Mouse (Mus musculus): ENCODE results near the gene Kalrn.

The Kalrn gene

DNA sequence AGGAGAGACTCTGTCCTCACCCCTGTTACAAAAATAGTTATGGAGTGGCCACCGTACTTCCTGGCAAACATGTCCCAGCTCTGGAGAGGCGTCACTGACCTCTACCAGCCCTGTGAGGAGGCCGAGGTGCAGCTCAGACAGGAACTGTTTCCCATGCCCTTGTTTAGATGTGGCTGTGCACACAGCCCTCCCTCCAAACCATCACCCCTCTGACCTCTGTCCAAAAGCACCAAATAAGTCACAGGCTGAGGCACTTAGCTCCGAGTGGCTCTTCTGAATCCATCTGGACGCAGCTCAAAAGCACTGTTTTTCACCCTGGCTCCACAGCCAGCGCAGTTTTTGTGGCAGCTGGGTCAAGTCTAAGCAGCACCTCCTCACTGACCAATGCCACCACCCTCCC lies 220.6 kb downstream of the Kalrn start:
- DNase-seq (ENCODE audit: low spot score in 2 of 2) = no peak

DNA sequence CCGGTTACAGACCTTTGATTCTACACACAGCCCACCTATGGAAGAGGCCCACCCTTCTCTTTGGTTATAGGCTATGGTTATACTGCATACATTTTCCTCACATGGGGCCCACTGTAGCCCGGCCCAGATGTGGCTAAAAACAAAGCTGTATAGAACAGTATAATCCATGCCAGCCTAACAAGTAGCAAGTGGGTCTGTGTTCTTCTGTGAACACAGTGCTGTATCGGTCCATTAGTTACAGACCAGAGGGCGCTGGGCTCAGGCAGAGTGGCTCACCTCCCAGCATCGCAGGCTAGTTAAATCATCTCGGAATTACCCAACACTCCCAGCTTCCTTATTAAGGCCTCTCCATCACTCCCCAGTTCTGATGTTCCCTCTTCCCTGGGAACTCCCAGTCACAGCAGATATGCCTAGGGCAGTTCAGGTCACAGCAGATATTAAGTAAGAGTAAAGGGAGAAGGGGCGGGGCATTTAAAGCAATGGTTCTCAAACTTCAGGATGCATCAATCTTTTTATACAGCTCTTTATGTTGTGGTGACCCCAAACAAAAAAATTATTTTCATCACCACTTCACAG lies 221.7 kb downstream of the Kalrn start:
- DNase-seq (ENCODE audit: low spot score in 2 of 2) = no peak

DNA sequence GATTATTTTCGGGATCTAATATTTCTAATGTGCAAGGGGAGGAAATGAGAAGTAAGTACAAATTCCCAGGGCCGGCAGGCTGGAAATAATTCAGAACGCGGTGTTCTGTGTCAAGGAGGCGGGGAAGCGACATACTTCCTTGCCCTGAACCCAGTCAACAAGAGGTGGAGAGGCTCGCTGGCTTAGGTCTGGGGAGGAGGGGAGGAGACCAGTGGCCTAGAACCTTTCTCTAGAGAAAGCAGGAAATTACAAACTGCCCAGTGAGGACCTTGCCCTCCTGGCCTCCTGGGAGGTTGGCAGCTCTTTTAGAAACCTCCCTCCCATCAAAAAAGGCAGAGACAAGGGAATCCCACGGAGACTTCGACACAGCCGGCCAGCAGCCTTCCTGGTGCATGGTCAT lies 225.8 kb downstream of the Kalrn start:
- no peak for DNase-seq (ENCODE audit: low spot score in 2 of 2)

DNA sequence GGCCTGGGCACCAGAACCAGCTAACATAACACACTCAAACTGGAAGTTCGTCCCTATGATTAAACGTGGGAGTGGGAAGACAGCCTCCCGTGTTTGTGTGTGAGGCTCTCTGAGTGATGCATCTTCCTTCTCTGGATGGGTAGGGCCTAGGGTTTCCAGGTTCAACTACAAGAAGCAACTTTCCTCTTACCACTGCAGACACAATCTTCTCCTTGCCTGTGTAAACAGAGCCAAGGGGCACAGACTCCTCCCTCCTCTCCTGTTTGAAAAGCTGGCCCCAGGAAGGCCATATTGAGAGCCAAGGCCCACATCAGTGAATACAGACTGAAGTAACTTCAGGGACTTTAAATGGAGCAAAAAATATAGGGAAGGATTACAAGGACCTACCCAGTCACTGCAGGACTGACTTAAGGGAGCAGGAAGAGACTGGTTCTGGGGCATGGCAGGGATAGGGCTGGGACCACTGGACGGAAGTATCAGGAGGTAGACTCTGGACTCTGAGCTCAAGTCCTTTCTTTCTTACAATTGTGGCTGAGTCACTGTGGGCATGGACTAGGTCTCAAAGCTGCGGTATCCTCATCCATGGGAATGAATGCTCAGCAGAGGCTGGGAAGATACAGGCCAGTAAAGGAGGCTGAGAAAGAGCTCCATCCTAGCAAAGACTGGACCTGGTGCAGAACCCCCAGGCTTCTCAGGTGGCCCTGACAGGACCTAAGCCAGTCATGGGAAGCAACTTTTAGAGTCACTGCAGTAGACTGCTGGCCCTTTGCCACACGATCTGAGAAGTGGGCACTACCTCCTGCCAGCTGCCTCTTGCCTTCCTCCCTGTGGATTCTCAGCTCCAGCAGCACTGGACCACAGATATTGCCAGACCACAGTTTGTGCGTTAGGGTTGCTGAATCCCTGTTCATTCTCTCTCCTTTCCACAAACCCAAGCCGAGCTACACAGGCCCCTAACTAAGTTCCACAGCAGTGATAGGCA lies 228.1 kb downstream of the Kalrn start:
- no peak for DNase-seq (ENCODE audit: low spot score in 2 of 2)

DNA sequence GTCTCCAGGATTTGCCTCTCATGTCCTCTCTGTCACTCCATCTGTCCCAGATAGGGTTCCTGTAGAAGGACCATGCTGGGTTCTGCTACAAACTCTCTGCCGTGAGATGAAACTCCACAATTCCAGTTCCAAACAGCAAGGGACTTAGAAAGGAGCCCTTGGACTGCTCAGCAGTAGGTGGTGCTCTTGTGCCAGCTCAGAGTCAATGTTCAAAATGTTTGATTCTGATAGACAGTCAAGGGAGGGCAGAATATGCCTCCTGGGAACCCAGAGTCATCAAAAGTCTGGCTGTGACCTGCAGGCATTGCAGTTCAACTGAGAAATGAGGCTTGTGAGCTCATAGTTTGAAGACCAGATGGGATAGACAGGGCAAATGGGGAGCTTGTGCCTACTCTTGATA lies 229.4 kb downstream of the Kalrn start:
- DNase-seq (ENCODE audit: low spot score in 2 of 2) = peak in 1 of 2 experiments; percentile 55

DNA sequence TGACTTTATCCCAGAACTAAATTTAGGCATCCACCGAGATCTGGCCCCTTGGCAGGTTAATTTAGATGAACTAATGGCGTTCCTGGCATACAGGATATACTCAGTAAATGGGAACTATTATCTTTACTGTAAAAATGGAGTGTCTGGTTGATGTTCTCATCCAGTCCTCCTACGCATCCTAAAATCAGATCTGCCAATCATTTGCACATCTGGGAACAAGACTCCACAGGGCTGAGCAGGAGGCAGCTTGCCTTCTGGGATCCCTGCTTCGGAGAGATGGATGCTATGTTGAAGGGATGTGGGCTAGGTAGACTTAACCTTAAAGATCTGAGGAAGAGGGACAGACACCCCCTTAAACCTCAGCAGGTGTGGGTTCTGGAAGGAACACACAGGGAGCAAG lies 230.2 kb downstream of the Kalrn start:
- no peak for DNase-seq (ENCODE audit: low spot score in 2 of 2)

DNA sequence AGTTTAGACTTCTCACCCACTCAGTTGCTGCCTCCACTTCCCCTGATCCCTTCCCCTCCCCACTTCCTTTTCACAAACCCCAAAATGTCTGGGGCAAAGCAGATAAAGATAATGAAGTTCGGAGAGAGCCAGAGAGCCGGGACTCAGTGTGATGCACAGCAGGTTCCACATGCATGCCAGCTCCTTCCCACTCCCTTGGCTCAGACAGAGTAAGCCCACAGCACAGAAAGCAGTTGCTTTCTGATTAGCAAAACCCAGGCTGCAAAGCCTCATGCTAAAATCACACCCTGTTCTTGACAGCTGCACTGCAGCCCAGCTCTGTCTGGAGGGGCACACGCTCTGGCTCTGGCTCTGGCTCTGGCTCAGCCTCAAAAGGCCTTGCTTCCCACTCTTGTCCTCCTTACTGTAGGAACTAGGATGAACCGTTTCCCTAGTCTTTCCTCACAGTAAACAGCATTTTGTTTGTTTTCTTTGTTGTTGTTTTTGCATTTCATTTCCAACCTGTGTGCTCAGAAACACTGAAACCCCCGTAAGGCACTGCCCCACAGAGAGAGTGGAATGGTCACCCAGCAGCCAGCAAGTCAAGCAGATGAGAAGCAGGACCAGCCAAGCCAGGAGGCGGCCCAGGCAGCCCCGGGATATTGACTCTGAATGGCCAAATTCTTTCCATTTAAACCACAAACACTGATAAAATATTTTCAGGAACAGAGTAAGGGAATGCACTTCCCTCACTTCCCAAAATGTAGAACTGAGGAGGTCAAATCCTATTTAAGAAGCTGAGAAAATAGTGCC lies 230.8 kb downstream of the Kalrn start:
- peak; percentile 71 to 89 for DNase-seq (ENCODE audit: low spot score in 2 of 2)

DNA sequence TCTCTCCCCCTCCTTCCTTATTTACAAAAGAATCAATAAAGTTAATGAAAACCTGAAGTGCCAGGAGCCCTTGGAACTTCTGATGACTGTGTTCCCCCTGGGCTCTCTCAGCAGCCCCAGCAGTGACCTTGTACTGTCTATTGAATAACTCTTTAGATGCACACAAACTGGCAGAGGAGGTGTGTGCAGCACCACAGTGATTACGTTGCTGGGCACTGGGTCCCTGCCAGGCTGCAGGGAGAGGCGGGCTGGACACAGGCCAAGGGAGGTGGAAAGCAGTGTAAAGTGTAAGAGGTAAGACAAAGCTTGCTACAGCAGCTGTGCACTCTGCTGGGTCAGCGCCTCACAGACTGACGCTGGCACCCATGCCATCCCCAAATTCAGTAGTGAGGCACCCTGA lies 238.4 kb downstream of the Kalrn start:
- no peak for DNase-seq (ENCODE audit: low spot score in 2 of 2)

DNA sequence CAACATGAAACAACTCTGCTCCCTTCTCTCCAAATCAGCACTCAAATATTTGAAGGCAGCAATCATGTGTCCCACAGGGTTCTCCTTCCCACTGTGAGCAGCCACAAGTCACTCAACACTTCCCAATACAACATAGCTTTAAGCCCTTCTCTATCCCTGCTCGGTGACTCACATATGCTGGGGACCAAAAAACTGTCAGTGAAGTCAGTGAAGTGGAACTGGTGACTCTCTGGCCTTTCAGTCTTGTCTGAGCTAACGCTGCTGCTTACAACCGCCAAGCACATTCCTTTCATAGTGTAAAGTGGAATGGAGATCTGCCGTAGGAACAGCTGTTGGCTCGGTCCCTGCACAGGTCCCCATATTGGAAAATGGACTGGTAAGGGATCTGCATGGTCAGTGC lies 241.7 kb downstream of the Kalrn start:
- no peak for DNase-seq (ENCODE audit: low spot score in 2 of 2)

DNA sequence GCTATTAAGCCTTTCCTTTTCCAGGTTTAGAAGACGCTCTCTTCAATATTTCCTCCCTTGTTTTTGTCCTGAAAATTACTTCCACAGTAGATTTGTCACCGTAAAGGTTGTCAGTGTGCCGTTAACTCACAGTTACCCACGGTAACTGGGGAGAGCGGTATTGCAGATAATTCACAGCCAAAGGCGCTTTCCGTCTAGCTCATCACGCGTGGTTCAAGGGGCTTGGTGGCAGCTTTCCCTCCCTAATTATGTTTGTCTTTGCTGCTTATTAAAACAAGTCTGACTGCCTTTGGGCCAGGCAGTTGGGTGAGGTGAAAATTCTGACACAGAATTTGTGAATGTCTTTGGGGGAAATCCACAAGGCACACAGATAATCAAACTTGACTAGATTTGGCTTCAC lies 243.5 kb downstream of the Kalrn start:
- no peak for DNase-seq (ENCODE audit: low spot score in 2 of 2)

DNA sequence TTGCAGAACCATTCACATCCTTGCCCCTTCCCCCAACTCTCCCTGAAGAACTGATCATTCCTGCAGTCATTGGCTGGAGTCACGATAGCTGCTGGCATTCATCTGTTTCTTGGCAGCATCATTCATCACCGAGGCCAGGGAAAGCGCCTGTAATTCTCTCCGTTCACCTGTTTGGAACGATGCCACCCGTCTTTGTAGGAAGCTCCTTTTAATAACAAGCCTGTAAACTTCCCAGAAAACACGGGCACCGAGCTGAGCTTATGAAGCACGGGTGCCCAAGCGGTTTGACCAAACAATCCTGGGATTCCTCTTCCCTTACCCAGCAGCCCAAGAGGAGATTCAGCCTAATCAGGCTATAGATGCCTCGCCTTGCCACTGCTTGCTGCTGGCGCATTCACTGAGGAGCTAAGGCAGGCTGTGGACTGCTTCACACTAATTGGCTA lies 243.9 kb downstream of the Kalrn start:
- no peak for DNase-seq (ENCODE audit: low spot score in 2 of 2)

DNA sequence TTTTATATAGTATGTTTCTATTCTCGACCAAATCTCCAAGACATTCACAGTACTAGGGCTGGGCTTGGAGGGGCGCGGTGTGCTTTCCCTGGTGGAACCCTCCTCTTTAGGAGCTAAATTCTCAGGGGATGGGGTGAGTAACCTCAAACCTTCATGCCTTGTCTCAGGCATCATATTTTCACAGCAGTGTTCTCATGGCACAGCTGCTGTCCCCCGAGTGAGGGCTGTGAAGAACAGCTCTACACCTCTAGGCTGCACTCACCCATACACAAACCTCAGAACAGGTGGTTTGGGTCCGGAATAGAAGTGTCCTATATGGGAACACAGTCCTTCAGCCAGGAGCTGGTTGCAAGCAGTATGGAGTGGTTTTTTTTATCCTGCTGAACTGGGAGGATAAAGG lies 245.4 kb downstream of the Kalrn start:
- DNase-seq (ENCODE audit: low spot score in 2 of 2) = no peak

DNA sequence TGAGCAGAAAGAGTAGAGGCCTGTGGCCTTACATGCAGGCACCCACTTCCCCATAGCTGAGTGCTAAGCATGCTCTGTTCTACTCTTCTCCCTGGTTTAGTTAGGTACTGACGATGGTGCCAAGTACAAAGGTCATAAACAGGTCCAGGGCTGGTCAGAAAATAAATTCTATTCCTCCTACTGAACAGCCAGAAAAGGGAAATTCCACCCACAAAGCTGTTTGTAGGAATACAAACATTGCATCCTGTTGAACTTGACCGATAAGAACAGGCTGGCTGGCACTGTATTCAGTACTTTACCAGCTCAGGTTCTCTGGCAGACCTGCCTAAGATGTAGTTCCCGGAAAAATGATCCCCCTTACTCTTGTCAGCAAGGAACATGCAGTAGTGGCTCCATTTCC lies 247.5 kb downstream of the Kalrn start:
- DNase-seq (ENCODE audit: low spot score in 2 of 2) = no peak

DNA sequence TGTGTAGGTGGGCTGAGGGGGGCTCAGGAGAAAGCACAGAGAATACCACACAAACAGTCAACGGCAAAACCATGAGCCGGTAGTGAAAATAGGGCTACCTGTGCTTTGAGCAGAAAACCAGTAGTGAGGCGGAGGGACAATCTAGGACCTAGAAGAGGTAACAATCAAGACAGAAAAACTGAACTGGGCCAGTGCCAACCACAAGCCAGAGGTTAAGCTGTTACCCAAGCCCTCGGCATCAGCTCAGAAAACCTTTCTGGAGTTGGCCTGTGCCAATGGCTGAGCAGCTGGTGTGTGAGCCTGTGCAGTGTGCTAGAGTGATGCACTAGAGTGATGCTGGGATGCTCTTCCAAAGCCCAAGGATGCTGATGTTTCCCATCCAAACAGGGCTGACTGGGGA lies 248.2 kb downstream of the Kalrn start:
- DNase-seq (ENCODE audit: low spot score in 2 of 2) = no peak

DNA sequence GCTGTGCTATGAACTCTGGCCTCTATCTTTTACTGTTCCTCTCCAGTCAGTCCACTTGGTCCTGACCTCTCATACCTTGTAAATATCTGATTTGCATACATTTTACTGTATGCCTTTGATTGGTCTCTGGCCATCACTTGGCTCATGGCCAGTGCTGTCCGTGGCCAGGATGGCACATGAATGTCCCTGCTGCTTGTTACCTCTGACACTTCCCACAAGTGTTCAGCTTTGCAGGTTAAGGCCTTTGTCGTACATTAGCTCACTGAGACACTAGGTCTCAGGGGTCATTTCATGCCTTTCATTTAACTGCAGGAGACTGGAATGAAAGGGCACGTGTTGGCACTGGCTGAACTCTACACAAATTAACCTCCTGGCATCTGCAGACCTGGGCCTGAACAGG lies 248.6 kb downstream of the Kalrn start:
- DNase-seq (ENCODE audit: low spot score in 2 of 2) = no peak

DNA sequence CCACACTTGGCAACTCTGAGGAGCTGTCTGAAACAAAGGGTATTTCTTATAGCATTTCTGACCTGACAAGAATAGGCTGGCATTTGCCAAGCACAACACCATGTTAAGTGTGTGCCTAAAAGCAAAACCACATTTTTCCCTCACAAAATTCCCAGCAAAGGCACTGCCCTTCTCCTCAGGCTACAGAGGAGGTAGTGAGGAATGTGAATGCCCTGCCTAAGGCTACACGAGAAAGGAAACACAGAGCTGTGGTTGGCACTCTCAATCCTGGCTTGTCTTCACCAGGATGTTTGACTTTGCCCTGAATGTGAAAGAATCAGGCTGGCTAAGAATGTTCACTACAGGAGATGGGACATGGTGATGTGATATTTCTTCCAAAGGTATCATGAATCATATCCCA lies 249.8 kb downstream of the Kalrn start:
- no peak for DNase-seq (ENCODE audit: low spot score in 2 of 2)

DNA sequence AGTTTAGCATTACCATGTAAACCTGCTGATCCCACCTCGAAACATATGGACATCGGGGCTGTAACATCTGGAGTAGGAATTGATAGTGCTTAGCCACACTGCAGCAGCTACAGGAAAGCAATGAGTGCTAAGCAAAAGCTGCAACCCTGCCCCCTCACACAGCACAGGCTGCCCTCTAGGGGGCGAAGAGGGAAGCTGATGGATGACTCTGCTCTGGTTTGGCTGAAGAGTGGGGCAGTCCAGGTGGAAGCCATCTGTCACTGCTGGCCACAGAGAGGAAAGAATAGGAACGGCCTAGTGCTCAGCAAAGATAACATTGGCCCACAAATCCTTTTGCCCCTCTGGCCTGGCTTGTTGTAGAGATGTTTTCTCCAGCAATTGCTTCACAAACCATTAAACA lies 250.8 kb downstream of the Kalrn start:
- no peak for DNase-seq (ENCODE audit: low spot score in 2 of 2)

DNA sequence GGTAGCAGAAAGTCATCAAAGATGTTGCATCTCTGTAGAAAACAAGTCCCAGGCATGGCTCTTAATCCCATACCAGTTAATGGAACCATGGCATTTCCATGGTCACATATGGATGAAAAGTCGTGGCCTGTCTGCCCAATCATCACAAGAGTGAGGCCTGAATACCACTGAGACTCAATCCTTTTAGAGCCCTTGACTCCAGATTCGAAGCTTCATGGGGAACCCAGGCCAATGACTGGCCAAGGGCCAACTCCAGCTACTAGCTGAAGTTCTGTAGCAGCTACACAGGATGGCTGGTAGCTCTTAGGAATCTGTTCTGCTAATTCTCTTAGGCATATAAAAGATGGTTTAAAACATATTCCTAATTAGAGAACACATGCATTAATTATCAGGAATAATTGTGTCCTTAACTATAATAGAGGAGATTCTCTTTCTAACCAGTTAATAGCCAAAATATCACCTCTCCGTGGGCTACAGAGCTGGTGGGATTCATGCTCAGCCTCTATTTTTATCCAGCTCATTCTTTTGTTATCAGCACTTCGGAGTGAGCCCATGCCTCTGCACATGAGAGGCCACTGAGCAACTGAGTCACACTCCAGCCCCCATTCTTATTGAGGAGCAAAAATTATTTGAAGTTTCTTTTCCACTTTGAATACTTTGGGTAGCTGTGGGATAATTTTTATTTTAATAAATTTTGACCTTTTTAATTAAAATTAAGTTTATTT lies 252.1 kb downstream of the Kalrn start:
- DNase-seq (ENCODE audit: low spot score in 2 of 2) = no peak

DNA sequence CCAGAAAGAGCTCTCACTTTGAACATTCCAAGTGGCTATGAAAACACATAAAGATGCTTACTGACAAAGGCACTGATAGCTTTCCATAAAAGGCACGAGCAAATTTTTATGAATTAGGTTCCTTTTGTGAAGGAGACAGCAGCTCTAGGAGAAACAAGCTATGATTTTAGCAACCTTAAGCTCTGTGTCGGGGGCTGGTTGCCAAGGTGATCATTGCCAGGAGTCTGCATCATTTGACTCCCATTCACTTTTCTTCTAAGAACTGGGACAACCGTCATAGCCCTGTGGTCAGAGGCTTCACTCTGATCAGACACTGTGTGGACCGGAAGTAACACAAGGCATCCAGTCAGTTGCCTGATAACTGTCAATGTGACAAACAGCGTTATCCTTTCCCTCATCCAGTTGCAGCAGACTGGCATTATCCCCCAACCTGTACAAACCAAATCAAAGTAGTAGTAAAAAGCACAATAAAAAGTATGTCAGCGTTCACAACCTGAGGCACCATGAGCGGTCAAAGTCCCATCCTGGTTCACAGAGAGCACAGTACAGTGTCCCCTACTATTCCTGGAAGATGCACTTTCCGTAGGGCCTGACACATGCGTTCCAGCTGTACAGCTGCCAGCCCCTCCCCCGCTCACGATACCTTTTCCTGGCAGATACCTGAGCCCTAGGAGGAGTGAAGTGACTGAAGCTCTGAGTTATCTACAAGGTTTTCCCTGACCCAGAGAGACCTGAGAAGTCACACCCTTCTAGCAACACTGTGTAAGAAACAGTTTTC lies 253.1 kb downstream of the Kalrn start:
- no peak for DNase-seq (ENCODE audit: low spot score in 2 of 2)

DNA sequence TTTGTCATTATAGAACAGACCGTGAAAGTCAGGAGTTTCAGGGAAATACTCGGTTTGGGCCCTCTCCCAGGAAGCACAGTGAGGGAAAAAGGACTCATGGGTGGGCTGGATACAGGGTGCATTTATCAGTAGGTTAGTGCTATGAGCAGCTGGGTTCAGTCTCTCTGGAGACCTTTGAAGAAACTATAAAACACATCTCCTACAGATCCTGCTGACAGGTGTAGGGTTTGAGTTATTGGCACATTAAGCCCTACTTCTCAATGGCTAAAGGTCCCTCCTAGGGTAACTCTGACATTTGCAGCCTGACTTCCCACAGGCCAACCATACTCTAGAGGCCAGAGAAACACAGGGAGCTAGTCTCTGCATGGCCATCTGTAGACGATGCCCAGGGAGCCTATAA lies 256.2 kb downstream of the Kalrn start:
- no peak for DNase-seq (ENCODE audit: low spot score in 2 of 2)

DNA sequence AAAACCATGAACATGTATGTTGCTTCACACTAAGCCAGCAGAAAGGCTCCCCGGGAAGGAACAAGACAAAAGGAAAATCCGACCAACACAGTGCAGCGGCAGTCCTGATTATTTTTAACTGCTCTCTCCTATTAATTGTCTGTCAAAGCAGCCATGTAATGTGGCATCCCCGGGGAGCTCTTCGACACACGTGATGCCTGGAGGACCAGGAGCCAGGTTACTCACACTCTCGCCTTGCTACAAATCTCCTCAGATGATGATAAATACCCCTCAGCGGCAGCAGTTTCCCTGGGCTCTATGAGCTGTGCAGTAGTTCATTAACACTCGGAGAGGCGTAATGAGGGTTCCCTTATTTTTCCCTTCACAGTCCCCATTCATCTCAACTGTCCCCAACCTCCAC lies 257.1 kb downstream of the Kalrn start:
- no peak for DNase-seq (ENCODE audit: low spot score in 2 of 2)
